Mouse (Mus musculus) ES-E14 (cell line): ENCODE measurements at regions not wholly inside any gene's neighbourhood (a gene's known extent, or its start where the extent isn't known, plus 50 kb on each side); places are given as distances from the start of the nearest gene placed in this dataset.

Experiments used
- HCFC1 ChIP-seq: IDR thresholded peaks from 2 replicates; pipeline ENCODE4 v1.6.1; 2012; ENCODE audit warnings: low read length, inconsistent platforms, borderline replicate concordance; ENCODE audit not compliant: insufficient read depth
- MAFK ChIP-seq: IDR thresholded peaks from 2 replicates; pipeline ENCODE4 v1.6.1; 2014; ENCODE audit warnings: mild to moderate bottlenecking, low read depth, low read length, inconsistent platforms; ENCODE audit not compliant: insufficient read depth
- ZC3H11A ChIP-seq: IDR thresholded peaks from 2 replicates; pipeline ENCODE4 v1.6.1; 2012; ENCODE audit warnings: low read depth, mild to moderate bottlenecking, inconsistent platforms, low read length, borderline replicate concordance

DNA sequence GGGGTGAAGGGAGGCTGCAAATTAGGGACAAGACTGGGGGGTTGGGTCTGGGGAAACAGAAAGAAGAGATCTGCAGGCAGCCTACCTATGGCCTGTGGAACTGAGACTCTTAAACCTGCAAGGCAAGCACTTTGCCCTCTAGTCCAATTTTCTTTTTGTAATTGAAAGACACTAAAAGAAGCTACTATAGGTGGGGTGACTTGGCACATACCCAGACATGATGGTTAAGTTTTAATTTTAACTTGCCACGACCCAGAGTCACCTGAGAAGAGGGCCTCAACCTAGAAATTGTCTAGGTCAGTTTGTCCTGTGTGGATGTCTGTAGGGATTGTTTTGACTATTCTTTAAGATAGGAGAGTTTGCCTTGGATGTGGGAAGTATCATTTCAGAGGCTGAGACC is 70.6 kb upstream of the Ednra start:
- TF ChIP-seq HCFC1 (no peak), MAFK (no peak), ZC3H11A (no peak)
